13 mouse cellular contexts compared by ENCODE assay signal in genomic region chr19:15829158-15829557, GRCm38 (mm10).
DNase-seq lines count a peak whose midpoint lies in the region; ATAC-seq lines count a peak whose summit lies in the region.
"Had no signal": no experiment of that assay in that cellular context is flagged by ENCODE, and none has a peak within 500 bp of the region (broad histone marks: within the 10 kb centered on the region; RNA-seq: fewer than 3 reads in every experiment).

No protein-coding gene starts in this region.

- WGBS in limb, embryonic 12.5 days, result 43% methylated on average over 5 of the region's 5 CpGs
- WGBS in neural tube, embryonic 15.5 days, result 70% methylated on average over 5 of the region's 5 CpGs

- no peak overlapping the region for H3K4me2 ChIP-seq in limb, embryonic 12.5 days
- H3K4me2 ChIP-seq in neural tube, embryonic 15.5 days, result no peak overlapping the region

- H3K9ac ChIP-seq in limb, embryonic 12.5 days (replicated peaks), result no peak overlapping the region
- no peak overlapping the region for H3K9ac ChIP-seq in neural tube, embryonic 15.5 days (replicated peaks)
- H3K9ac ChIP-seq: liver, embryonic 14.5 days had no signal

- peak; percentile 43 to 52 for DNase-seq in kidney, postnatal 4 days
- DNase-seq in kidney, adult 8-10 months, result no peak
- peak; percentile 8 for DNase-seq in NIH3T3 (ENCODE audit: low read depth)
- no peak for DNase-seq in thymus, postnatal 14 days
- DNase-seq: adrenal gland, postnatal 10 days; cerebellum, adult 11 months; kidney, postnatal 25 days had no signal

- H3K36me3 ChIP-seq in limb, embryonic 12.5 days, result no peaks in the 10 kb centered on the region
- H3K36me3 ChIP-seq in neural tube, embryonic 15.5 days, result no peaks in the 10 kb centered on the region
- H3K36me3 ChIP-seq: hindbrain, embryonic 10.5 days had no signal

- H3K27ac ChIP-seq in limb, embryonic 12.5 days, result peak overlapping the region; percentile 94
- no peak overlapping the region for H3K27ac ChIP-seq in neural tube, embryonic 15.5 days (replicated peaks)
- H3K27ac ChIP-seq: hindbrain, embryonic 10.5 days; left cerebral cortex, adult 2 months; liver, embryonic 14.5 days had no signal

- H3K4me1 ChIP-seq in limb, embryonic 12.5 days (replicated peaks), result peaks cover 32% of the 10 kb centered on the region
- H3K4me1 ChIP-seq in neural tube, embryonic 15.5 days, result peaks cover 6% of the 10 kb centered on the region
- H3K4me1 ChIP-seq: hindbrain, embryonic 10.5 days had no signal

- no peak for ATAC-seq in limb, embryonic 12.5 days (ENCODE audit: insufficient number of reproducible peaks, insufficient read depth, low FRiP score, low TSS enrichment, low read depth)
- peak; percentile 90 for ATAC-seq in megakaryocyte progenitor cell, adult 5-6 weeks (replicated peaks; ENCODE audit: poor library complexity)
- ATAC-seq in neural tube, embryonic 15.5 days (ENCODE audit: low FRiP score), result no peak

- no peaks in the 10 kb centered on the region for H3K27me3 ChIP-seq in limb, embryonic 12.5 days
- no peaks in the 10 kb centered on the region for H3K27me3 ChIP-seq in neural tube, embryonic 15.5 days (replicated peaks)

- no peak overlapping the region for H3K4me3 ChIP-seq in limb, embryonic 12.5 days (replicated peaks)
- no peak overlapping the region for H3K4me3 ChIP-seq in neural tube, embryonic 15.5 days (replicated peaks)
- H3K4me3 ChIP-seq: hindbrain, embryonic 10.5 days; left cerebral cortex, adult 2 months had no signal

- H3K9me3 ChIP-seq in limb, embryonic 12.5 days, result no peaks in the 10 kb centered on the region
- H3K9me3 ChIP-seq in neural tube, embryonic 15.5 days (replicated peaks), result no peaks in the 10 kb centered on the region
- H3K9me3 ChIP-seq: hindbrain, embryonic 10.5 days had no signal

Comparison
In these comparisons a context has a peak if more than half of its experiments do, and no peak if none do; other contexts are left out.
1. DNase-seq: peak in kidney, postnatal 4 days (2 of 2) and NIH3T3 (single experiment); none in kidney, adult 8-10 months (0 of 2) and thymus, postnatal 14 days (single experiment).